Mouse (Mus musculus) ES-Bruce4 (cell line): ENCODE measurements at regions not wholly inside any gene's neighbourhood (a gene's known extent, or its start where the extent isn't known, plus 50 kb on each side); places are given as distances from the start of the nearest gene placed in this dataset.

ENCODE experiments used
- EP300 ChIP-seq: IDR thresholded peaks from 2 replicates; pipeline ENCODE4 v1.6.1; 2011; ENCODE audit warnings: low read depth, low read length; ENCODE audit not compliant: insufficient read depth
- POLR2A ChIP-seq: IDR thresholded peaks from one replicate; pipeline ENCODE4 v1.8.1; 2011; ENCODE audit warnings: low read length; ENCODE audit not compliant: insufficient read depth

- TF ChIP-seq POLR2A (no peak), EP300 (no peak)
These were observed 158.9 kb downstream of the Opa1 start for GRCm38 (mm10) chr16:29738075-29738474.
